Mouse (Mus musculus) retina, postnatal 7 days (tissue): ENCODE measurements around the gene Tro.

Source experiments
- DNase-seq: peaks from one replicate; pipeline ENCODE4 v3.0.0-alpha.2; 2012; ENCODE audit warnings: low read depth, low spot score

The Tro gene

DNA sequence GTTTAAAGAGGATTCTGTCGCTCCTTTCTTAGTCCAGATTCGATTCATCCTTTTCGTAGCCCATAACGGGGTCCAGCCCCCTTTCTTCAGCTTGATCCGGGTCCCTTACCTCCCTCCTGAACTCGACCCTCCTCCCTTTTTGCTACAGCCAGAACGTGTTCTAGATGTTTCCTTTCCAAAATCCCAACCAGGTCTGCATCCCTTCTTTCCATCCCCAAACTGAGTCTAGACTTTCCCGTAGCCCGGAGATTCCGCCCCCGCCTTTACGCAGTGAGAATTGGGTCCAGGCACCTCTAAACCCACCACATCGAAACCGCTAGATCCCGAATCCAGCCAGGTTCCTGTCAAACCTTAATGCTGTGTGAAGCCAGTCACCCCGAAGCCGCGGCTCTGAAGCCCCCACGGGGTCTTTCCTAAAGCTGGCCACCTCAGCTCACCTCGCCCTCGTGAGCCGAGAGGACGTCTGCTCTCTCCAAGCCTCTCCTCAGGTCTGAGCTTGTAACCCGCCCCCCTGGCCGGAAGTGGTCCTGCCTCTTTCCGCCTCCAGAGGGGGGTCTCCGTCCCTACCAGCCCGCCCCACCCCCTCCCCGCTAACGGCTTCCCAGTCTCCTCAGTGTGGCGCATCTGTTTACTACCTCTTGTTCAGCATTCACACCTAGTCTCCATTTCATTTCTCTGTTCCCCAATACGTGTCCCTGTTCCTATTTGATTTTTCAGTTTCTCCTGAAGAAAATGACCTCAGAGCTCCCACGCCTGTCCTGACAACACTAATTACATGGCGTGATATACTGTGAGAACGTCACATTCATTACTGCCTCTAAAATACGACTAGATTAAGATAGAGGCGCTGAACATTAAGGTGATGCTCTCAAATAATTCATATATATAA is at the start of gene Tro:
TSS of gene Tro (minus strand) at position 676 of the 889 bp plus-strand sequence.
- DNase-seq: peak; percentile 51

DNA sequence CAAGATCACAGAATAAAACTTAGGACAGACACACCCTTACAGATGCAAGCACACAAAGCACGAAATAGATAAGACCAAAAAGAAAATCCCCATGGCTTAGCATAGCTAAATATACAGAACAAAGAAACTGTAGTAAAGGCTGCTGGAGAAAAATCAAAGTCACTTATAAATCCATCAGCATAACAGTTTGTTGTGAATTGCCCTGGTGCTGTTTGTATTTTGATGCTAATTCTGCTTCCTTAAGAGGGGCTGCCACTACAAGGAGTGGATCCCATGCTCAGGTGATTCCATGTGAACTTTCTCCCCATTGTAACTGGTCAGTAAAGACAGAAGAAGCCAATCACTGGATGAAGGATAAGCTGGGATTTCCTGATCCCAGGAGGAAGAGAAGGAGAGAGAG is 20.1 kb upstream of the Tro start:
- no peak for DNase-seq

DNA sequence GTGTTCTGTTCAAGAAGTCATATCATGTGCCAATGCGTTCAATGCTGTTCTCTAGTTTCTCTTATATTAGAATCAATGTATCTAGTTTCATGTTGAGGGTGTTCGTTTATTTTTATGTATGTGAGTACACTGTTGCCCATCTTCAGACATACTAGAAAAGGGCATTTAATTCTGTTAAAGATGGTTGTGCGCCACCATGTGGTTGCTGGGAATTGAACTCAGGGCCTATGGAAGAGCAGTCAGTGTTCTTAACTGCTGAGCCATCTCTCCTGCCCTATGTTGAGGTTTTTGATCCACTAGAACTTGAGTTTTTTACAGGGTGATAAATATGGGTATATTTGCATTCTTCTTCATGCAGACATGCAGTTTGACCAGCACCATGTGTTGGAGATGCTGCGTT is 5.4 kb upstream of the Tro start:
- DNase-seq: no peak

DNA sequence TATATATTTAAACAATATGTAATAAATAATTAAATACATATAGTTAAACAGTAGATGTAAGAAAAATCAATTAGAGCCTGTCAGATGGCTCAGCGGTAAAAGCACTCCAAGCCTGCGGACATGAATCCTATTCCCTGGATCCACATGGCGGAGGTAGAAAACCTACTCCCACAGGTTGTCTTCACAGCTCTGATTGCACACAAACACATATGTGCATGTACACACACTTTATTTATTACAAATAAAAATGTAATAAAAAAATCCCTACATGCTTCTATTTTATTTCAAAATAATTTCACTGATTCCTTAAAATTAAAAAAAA is 375 bp upstream of the Tro start:
- DNase-seq: no peak

DNA sequence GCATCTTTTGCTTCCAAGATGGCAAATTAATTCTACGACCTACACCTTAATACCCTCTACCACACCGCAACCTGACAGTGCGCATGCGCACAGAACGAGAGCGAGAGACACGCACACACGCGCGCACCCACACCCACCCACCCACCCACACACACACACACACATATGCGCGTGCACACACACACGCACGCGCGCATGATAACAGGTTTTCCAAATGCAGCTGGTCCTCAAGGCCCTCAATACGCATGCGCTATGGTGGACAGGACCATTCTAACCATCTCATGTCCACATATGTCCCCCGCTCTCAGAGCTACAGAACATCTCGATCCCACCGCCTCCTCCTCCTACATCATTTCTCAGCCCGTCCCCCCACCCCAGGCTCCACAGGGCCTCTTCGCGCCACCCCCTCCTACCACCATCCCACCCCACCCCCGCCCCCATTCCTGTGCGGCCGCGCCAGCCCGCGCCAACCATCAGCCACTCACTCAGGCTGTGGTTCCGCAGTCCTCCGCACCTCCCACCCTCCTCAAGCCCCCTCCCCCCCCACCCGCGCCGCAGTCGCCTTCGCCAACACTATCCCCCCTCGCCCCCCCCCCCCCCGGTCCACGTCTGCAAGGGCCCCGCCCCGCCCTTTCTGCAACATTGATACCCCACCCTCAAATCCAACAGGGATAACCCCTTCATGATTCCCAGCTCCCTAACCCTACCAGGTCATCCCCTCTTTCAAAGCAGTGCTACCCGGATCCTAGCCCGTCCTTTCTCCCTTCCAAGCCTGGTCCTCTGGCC is 1.1 kb downstream of the Tro start:
- DNase-seq: peak; percentile 24

DNA sequence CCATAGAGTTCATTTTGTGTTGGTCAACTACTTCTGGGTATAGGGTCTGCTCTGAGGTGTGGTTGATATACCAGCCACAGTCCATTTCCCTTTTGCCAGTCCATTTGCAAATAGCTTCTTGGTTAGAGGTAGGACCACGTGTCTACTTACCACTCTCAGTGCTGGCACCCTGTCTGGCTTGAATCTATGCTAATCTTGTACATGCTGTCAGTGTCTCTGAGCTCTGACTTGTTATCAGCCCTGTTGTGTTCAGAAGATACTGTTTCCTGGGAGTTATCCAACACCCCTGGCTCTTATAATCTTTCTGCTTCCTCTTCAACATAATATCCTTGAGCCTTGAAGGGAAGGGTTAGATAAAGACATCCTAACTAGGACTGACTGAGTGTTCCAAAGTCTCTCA is 21.0 kb downstream of the Tro start:
- no peak for DNase-seq

DNA sequence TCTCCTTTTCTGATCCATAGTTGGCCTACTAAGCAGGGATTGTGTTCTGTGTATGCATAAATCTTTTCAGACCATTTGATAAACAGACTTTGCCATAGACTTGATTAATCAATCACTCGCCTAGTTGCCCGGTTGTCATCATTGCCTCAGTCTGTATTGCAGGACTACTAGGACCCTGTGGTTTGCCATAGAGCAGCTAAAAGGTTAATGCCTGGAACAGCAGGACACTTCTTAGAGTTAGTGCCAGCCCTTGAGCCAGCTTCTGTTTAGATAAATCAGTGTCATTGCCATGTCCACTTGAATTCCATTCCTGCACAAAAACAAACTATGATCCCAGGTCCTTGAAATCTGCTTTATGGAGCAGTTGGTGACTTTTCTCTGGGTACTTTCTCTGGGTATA is 58.5 kb downstream of the Tro start:
- no peak for DNase-seq
